Mouse (Mus musculus): ENCODE results near the gene D630039A03Rik.
"Not testable (repeated sequence)": the region's sequence is repeated elsewhere in the genome, so short reads cannot be mapped to it uniquely, and the experiment has no call there.

The D630039A03Rik gene

DNA sequence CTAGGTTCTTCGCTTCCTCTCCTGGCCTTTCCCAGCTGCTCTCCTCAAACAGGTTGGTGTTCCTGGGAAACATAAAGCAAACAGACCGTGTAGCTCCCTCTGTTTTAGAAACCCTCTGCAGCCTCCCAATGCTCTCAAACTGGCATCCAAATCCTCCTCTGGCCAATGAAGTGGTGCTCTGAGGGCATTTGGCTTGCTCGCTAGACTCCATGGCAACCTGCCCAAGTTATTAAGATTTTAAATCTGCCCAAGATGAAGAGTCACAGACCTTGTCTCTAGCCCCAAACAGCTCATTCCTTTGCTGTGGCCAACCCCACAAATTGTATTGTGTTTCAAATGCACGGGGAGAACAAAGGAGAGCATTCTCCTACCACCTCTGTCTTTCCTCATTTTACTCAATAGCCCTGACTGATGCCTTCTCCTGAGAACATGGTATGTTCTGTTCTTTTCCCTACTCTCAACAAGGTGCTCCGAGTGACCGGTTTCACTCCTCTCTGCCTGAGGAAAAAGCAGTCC lies 8.5 kb upstream of the D630039A03Rik start:
- DNase-seq = peak in 1 of 2 experiments; percentile 27

DNA sequence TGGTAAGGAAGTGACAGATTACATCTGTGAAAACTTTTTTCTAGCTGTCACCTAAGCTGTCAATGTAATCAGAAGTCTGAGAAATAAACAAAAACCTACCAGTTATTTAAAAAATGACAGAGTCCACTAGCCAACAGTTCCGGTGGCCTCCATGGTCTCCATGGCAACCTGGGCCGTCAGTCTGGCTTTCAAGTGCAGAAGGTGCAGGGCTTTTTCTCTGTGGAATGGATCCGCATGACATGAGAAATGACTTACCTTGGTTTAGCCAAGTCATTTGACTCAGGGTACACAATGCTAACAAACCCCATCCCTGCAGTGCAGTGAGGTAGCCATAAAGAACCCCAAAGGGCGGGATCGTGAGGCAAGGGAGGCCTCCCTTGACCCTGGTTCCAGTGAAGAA lies 6.1 kb upstream of the D630039A03Rik start:
- no peak for DNase-seq

DNA sequence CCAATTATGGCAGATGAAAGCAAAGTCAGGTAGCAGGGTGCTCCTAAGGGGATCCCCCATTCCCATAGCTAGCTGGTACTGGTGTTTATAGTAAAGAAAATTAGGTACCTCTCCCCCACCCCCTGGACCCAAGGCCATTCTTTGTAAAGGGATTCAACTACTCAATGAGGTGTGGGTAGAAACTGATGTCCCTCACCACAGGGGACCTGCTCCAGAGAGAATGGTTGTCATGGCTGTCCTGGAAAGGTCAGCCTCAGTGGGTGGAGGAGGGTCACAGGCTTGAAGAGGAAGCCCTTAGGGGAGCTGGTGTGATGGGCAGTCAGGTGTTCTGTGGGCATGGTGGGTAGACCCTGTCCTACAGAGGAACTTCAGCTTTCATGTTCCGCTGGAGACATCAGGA lies 4.4 kb upstream of the D630039A03Rik start:
- DNase-seq = no peak

GRCm38 (mm10) chr4:57919494-57920423 lies 3.7 kb upstream of the D630039A03Rik start:
- no peak for DNase-seq

GRCm38 (mm10) chr4:57916711-57917110 lies 614 bp upstream of the D630039A03Rik start:
- no peak for DNase-seq

- DNase-seq = peak; percentile 82 to 88
Observed at GRCm38 (mm10) chr4:57915216-57915965, 706 bp downstream of the D630039A03Rik start.

DNA sequence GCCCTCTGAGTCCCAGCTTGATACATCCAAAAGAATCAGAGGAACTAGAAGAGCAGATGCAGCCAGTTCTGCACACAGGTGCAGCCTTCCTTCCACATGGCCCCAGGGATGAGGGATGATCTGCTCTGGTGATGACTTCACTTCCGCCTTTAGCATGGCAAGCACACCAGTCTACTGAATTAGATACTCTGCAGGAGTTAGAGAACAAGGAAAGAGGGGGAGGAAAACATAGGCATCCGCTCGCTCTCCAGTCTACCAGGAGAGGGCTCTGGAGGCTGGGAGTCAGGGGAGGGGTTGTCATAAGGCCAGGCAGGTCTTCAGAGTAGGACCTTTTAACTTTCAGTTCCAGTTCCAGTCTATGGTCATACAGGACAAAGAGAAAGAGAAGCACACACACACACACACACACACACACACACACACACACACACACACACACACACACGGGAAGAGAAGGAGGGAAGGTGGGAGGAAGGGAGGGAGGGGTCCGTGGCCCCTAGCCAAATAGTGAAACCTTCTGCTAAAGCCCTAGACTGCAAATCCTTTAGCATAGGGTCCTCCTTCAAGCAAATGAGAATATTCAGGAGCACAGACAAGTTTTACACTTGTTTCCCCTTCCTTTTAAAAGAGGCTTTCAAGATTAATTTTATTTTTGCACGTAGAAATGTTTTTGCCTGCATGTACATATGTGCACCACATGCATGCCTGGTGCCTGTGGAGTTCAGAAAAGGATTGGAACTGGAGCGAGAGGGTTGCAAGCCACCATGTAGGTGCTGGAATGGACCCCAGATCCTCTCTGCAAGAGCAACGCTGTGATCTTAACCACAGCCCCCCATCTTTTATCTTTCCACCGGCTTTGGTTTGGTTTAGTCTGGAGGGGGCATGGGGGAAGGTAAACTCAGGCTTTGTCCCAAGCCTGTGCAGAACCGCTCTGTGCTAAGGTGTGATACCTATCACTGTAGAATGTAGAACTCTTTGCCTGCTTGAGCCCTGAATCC lies 1.6 kb downstream of the D630039A03Rik start:
- DNase-seq = peak; percentile 23 to 38

- no peak for DNase-seq
Observed at GRCm38 (mm10) chr4:57913021-57913420, 3.1 kb downstream of the D630039A03Rik start.

GRCm38 (mm10) chr4:57908860-57909259 lies 7.2 kb downstream of the D630039A03Rik start:
- DNase-seq = no peak

GRCm38 (mm10) chr4:57906708-57907107 lies 9.4 kb downstream of the D630039A03Rik start:
- no peak for DNase-seq

GRCm38 (mm10) chr4:57904638-57905037 lies 11.5 kb downstream of the D630039A03Rik start:
- no peak for DNase-seq

DNA sequence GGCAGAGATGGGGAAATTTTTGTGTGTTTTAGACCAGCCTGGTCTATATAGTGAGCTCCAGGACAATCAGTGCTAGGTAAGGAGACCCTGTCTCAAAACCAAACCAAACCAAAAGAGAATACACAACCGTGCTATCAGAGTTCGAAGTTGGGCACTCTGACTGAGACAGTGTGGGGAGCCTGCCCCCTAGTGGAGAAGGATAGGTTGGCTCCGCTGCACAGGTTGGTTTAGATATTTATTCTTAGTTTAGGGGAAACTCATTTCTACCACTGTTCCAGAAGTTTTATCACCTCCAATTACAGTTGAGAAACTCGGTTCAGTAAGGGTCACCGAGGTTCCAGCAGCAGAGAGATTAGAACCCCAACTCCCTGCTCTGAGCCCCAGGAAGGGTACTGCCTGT lies 11.9 kb downstream of the D630039A03Rik start:
- DNase-seq = peak; percentile 65 to 80

DNA sequence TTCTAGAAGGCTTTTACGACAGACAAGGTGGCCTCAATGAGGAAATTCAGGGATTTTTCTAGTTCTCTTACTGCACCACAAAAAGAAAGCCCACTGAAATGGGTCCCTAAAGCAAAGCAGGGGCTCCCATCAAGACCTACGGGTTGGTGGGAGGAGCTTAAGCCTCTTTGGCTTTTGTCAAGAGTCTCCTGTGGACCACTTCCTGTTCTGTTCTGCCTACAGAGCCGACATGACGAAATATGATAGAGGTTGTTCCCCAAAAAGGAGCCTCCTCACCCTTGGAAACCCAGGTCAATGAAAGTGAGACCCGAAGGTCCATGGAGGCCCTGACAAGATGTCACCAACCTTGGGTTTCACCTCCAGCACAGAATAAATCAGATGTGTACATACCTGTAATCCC lies 13.5 kb downstream of the D630039A03Rik start:
- DNase-seq = no peak

- peak; percentile 50 to 75 for DNase-seq
Observed at GRCm38 (mm10) chr4:57901210-57901609, 14.9 kb downstream of the D630039A03Rik start.

DNA sequence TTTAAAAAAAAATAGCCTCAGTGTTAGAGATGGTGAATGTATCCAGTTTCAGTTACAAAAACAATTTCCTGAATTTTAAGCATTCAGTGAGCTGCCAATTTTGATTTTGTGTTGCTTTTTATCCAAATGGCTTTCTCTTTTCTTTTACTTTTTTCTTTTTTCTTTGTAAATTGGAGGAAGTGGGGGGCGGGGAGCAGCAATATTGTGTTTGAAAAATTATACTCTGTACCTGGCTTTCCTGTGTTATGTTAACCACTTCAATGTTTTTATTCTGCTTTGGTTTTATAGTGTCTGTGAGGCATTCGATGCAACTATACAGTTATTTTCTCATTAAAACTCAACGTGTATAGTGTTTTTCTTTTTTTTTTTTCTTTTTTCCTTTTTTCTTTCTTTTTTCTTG lies 19.5 kb downstream of the D630039A03Rik start:
- DNase-seq = no peak

DNA sequence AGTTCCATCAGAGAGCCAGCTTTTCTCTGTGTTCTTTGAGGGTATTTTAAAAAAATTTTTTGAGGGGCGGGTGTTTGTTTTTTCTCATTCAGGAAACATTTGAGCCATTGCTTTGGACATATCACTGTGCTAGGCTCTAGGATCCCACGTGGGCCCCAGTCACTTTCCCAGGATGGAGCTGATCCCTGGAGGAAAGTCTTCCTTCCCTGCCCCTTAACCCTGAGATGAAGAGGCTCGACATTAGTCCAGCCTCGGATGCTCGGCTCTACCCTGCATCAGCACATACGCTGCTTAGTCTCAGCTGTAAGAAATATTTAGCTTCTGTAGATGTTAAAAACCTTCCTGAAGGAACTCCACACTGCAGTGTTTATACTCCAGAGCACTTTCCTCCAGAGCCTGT lies 20.2 kb downstream of the D630039A03Rik start:
- DNase-seq = no peak

- DNase-seq = no peak
Observed at GRCm38 (mm10) chr4:57895140-57895539, 21.0 kb downstream of the D630039A03Rik start.

DNA sequence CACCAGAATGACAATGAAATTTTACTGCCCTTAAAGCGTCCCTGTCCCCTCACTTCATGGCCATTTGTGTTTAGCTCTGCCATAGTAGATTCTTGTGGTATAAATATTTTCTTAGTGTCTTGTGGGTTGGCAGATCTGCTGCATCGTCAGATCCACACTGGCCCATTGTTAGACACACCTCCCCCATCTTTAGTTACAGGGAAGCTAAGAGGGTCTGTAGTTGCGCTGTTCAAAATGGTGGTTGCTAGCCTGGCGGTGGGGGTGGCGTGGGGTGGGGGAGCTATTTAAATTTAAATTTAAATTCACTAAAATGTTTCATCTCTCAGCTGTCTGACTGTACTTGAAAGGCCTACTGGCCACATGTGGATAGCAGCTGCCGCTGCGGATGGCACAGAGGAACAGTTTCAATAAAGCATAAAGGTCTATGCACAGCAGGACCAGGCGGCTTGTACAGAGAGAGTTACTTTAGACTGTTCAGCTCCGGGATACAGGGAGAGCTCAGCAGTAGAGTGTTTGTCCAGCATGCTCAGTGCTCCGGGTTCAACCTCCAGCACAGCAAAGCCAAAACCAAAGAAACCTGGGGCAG lies 24.0 kb downstream of the D630039A03Rik start:
- no peak for DNase-seq

DNA sequence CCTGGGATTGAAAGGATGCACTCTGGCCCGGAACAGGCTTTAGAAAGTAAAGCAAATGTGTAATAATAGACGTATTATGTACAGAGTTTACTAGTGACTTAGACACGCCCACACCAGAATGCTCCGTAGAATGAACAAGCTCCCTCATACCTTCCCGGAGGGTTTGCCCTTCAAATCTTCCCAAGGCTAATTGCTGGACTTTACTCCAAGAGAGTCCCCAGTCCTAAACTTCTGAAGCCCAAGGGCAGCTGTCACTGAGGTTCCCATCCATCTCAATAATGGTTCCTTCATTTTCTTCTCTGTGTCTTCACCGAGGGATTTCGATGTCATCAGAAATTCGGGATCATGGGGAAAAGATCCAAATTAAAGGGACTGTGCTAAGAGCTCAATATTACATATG lies 26.3 kb downstream of the D630039A03Rik start:
- no peak for DNase-seq

DNA sequence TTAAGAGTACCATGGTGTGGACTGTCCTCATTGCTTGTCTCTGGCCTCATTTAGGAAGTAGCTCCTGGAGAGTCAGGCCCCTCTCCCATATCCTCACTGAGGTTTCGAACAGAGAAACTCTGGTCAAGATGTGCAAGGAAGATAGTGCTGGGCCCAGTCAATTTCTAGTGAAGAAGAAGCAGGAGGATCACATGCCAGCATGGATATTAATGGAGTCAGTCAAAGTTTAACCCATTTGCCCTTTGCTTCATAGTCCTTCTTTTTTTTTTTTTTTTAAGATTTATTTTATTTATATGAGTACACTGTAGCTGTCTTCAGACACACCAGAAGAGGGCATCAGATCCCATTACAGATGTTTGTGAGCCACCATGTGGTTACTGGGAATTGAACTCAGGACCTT lies 27.1 kb downstream of the D630039A03Rik start:
- DNase-seq = not testable (repeated sequence)

GRCm38 (mm10) chr4:57888246-57888645 lies 27.9 kb downstream of the D630039A03Rik start:
- no peak for DNase-seq

- no peak for DNase-seq
Observed at GRCm38 (mm10) chr4:57886888-57887230, 29.2 kb downstream of the D630039A03Rik start.
